7 mouse cellular contexts compared by ENCODE assay signal in the genomic region with DNA sequence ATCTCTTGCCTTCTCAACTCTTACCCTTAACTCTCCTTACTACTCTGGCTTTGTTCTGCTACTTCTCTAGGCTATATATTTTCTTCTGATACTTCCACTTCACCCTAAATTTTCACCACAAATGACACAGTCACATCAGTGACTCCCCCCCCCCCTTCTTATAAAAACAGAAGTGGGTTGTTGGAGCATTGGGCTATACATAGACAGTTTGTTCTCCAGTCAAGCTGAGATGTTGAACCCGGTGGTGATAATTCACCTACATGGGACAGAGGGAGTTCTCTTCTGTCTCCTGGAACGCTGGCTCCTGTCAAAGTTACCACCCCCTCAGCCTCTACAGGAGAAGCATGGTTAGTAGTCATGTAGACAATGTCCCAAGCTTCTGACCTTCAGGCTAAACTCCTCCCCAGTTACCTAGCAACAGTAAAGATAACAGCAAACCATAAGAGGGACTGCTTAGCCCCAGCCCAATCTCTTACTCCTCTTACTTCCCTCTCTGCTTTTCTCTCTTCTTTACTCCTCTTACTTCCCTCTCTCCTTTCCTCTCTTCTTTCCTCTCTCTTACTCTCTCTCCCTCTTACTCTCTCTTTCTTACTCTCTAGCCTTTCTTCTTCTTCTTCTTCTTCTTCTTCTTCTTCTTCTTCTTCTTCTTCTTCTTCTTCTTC. TPM values are rescaled to one million over a fixed set of nuclear protein-coding genes. Genes with fewer than 3 reads are reported as not detected.
DNase-seq lines count a peak whose midpoint lies in the region; ATAC-seq and TF ChIP-seq lines count a peak whose summit lies in the region.
"Not testable (repeated sequence)": the region's sequence is repeated elsewhere in the genome, so short reads cannot be mapped to it uniquely, and the experiment has no call there.
"Had no signal": no experiment of that assay in that cellular context is flagged by ENCODE, and none has a peak within 500 bp of the region (broad histone marks: within the 10 kb centered on the region; RNA-seq: fewer than 3 reads in every experiment).

No protein-coding gene starts in this region.

- H3K79me2 ChIP-seq in MEL (ENCODE audit: control insufficient read depth, insufficient read depth, low read length, poor library complexity): not testable (repeated sequence)

- not testable (repeated sequence) for TF ChIP-seq POLR2A in MEL (IDR thresholded peaks at IDR 0.05; ENCODE audit: control insufficient read depth in 1 of 2, insufficient read depth in 1 of 2, low read depth in 1 of 2, low read length in 2 of 2, poor library complexity in 1 of 2)

- not testable (repeated sequence) for H3K9me3 ChIP-seq in MEL (replicated peaks; ENCODE audit: insufficient read depth, low read length)

- H3K4me1 ChIP-seq in MEL (ENCODE audit: control insufficient read depth in 1 of 2, insufficient read depth in 2 of 2, low read length in 2 of 2): peaks cover 3 to 11% of the 10 kb centered on the region in 2 experiments; a peak in 3 of 4 replicates

- H3K4me3 ChIP-seq in MEL (ENCODE audit: control insufficient read depth in 1 of 2, insufficient read depth in 1 of 2, low read depth in 2 of 2, low read length in 2 of 2): peak overlapping the region in 1 of 2 experiments; percentile 78; a peak in 1 of 4 replicates

- peaks cover 0 to 11% of the 10 kb centered on the region in 2 experiments; a peak in 2 of 4 replicates for H3K36me3 ChIP-seq in MEL (ENCODE audit: control insufficient read depth in 1 of 2, insufficient read depth in 2 of 2, low read length in 2 of 2)
- not testable (repeated sequence) for H3K36me3 ChIP-seq in splenic B cell, adult 2 months (ENCODE audit: control insufficient read depth, insufficient read depth, low read length, poor library complexity, severe bottlenecking)

- not testable (repeated sequence) for TF ChIP-seq EP300 in MEL (IDR thresholded peaks at IDR 0.05; ENCODE audit: low read depth in 1 of 2, low read length in 2 of 2)

- TF ChIP-seq CTCF in MEL (IDR thresholded peaks at IDR 0.05 in 2 of 3, conservative IDR thresholded peaks at IDR 0.05 in 1 of 3; ENCODE audit: control insufficient read depth in 1 of 3, insufficient read depth in 1 of 3, low read depth in 2 of 3, low read length in 3 of 3, poor library complexity in 1 of 3, severe bottlenecking in 1 of 3): not testable (repeated sequence)

- H3K27ac ChIP-seq in MEL (ENCODE audit: control insufficient read depth, low read depth, low read length): peak overlapping the region; percentile 63

- ATAC-seq in megakaryocyte, adult 5-6 weeks (ENCODE audit: poor library complexity, severe bottlenecking): peak; percentile 59

- not testable (repeated sequence) for H3K27me3 ChIP-seq in MEL (ENCODE audit: control insufficient read depth in 1 of 2, insufficient read depth in 2 of 2, low read length in 2 of 2); splenic B cell, adult 2 months (ENCODE audit: control insufficient read depth, insufficient read depth, low read length, poor library complexity, severe bottlenecking)

- DNase-seq in A20 (ENCODE audit: low read depth, low spot score) (peak; percentile 22), MEL (ENCODE audit: low read depth, low spot score) (peak; percentile 75), R1 (ENCODE audit: low read depth, low spot score) (peak; percentile 6)
- peak; percentile 71 for DNase-seq in heart, adult 11 months
- peak; percentile 46 for DNase-seq in splenic B cell, adult 2 months (ENCODE audit: low read depth, low spot score)

- not testable (repeated sequence) for TF ChIP-seq RAD21 in MEL (IDR thresholded peaks at IDR 0.05; ENCODE audit: low read depth, low read length)

- H3K9ac ChIP-seq in MEL (ENCODE audit: control insufficient read depth, low read depth, low read length, poor library complexity, severe bottlenecking): peak overlapping the region; percentile 27; the same call in 1 of the 2 replicates

TF ChIP-seq in MEL, 35 proteins besides CTCF, POLR2A, EP300 and RAD21:
- peak; percentile 62; the same call in 1 of the 2 replicates for TF ChIP-seq TBP (IDR thresholded peaks at IDR 0.05; ENCODE audit: low read depth, low read length)
- peak; percentile 81 for TF ChIP-seq GATA1 (IDR thresholded peaks at IDR 0.05; ENCODE audit: low read depth, low read length)
- peak; percentile 48; the same call in 1 of the 2 replicates for TF ChIP-seq MYC (IDR thresholded peaks at IDR 0.05; ENCODE audit: low read depth, low read length)
- 0 out of 2 replicates have a peak, but pooled peaks have one; percentile 7 for TF ChIP-seq SIN3A (IDR thresholded peaks at IDR 0.05; ENCODE audit: low read length)

RNA-seq across cellular contexts. Expression of a gene that starts 54.0 kb away (rescaled TPM):
- 14.8 and 14.9 TPM in 2 replicates for total RNA-seq in MEL (2012; rRNA removed)
- 10 to 100 TPM in 1 of 2 experiments, not detected in 1; 18.2 TPM for polyA plus RNA-seq in MEL (2012; ENCODE audit: insufficient read depth in 1 of 2, insufficient read length in 2 of 2, low read depth in 1 of 2, low replicate concordance in 2 of 2, missing spikeins in 1 of 2)
- 8.8 and 15.1 TPM in 2 replicates for total RNA-seq in megakaryocyte, adult 5-6 weeks (2015)
- total RNA-seq in megakaryocyte, adult 5-6 weeks (2017): 7.0 and 13.2 TPM in 2 replicates
- total RNA-seq: G1E had no signal
- polyA plus RNA-seq: G1E had no signal

Comparison
In these comparisons a context has a peak if more than half of its experiments do, and no peak if none do; other contexts are left out.
1. DNase-seq: peak in every context shown above with its lines; median percentile 75 in MEL; 71 in heart, adult 11 months; 46 in splenic B cell, adult 2 months; 22 in A20; 6 in R1.